In the genomic region with DNA sequence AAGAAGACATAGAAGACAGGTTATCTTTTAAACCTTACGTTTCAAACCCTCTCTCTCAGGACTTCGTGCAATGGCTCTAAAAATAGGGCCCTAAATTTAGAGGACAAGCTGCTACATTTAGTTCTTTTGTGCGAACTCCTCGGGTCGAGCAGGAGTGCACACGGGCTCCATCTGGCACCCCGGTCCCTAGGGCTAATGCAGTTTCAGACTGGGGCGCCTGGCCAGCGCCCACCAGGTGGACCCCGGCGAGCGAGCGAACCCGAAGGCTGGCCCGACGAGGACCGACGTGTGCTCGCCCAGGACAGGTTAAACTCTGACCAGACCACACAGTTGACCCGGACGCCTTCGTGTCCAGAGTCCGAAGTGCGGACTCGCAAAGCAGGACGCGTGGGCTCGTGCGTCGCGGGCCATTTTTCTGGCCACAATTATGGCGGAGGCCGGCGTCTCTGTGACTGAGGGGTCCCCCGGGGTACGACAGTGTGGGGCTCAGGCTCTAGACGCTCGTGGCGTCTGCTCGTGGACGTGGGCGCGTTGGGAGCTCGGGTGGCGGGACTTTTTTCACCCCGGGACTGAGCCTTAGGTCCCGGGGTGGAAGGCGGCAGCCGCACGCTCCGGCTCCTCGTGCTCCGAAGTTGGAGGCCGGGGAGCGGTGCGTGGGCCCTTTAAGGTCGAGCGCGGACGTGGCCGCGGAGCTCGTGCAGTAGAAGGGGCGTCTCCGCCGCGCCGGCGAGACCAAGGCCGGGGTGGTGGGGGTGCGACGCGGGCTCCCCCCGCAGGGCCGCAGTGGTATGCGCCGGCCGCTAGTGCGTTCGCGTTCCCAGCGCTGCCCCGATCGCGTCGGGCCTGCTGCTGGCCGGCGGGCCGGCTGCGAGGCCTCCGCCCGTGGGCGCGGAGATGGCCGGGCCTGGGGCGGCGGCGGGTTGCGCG, we compare ENCODE assay signal across 8 mouse cellular contexts. TPM values are rescaled to one million over a fixed set of nuclear protein-coding genes. Genes with fewer than 3 reads are reported as not detected.
DNase-seq lines count a peak whose midpoint lies in the region; ATAC-seq and TF ChIP-seq lines count a peak whose summit lies in the region.

No protein-coding gene starts in this region.

- no peaks in the 10 kb centered on the region for H3K27me3 ChIP-seq in heart, embryonic 11.5 days (ENCODE audit: control insufficient read depth, insufficient read depth, low read length)
- H3K27me3 ChIP-seq in kidney, embryonic 16.5 days (ENCODE audit: insufficient read depth, low read length): no peaks in the 10 kb centered on the region
- H3K27me3 ChIP-seq in liver, adult 2 months (ENCODE audit: control insufficient read depth, insufficient read depth, low read length): no peaks in the 10 kb centered on the region
- no peaks in the 10 kb centered on the region for H3K27me3 ChIP-seq in myocyte (ENCODE audit: control insufficient read depth, insufficient read depth, insufficient read length)
- no peaks in the 10 kb centered on the region for H3K27me3 ChIP-seq in splenic B cell, adult 2 months (ENCODE audit: control insufficient read depth, insufficient read depth, low read length, poor library complexity, severe bottlenecking)

- peak overlapping the region; percentile 85 for H3K4me2 ChIP-seq in heart, embryonic 11.5 days
- peak overlapping the region; percentile 67 for H3K4me2 ChIP-seq in kidney, embryonic 16.5 days (replicated peaks; ENCODE audit: low read depth, low read length)
- H3K4me2 ChIP-seq in myocyte (ENCODE audit: low read depth): peak overlapping the region; percentile 77

- peak overlapping the region; percentile 42 for H3ac ChIP-seq in myocyte (ENCODE audit: control insufficient read depth, insufficient read length)

- peak overlapping the region; percentile 96 for H3K4me3 ChIP-seq in bone marrow macrophage, adult 2 months (ENCODE audit: insufficient read depth, low read length)
- peak overlapping the region; percentile 83 for H3K4me3 ChIP-seq in embryonic fibroblast, embryonic 13.5 days (ENCODE audit: insufficient read depth, low read length)
- peak overlapping the region; percentile 87 for H3K4me3 ChIP-seq in heart, embryonic 11.5 days (ENCODE audit: low read depth, low read length)
- H3K4me3 ChIP-seq in kidney, embryonic 16.5 days (ENCODE audit: low read length): peak overlapping the region; percentile 90
- peak overlapping the region; percentile 80 for H3K4me3 ChIP-seq in liver, adult 2 months (ENCODE audit: insufficient read depth, low read depth, low read length)
- peak overlapping the region; percentile 61 for H3K4me3 ChIP-seq in myocyte

- no peaks in the 10 kb centered on the region for H3K36me3 ChIP-seq in heart, embryonic 11.5 days (ENCODE audit: control insufficient read depth, insufficient read depth, low read length)
- H3K36me3 ChIP-seq in kidney, embryonic 16.5 days (ENCODE audit: insufficient read depth, low read length): no peaks in the 10 kb centered on the region
- peaks cover 11% of the 10 kb centered on the region for H3K36me3 ChIP-seq in liver, adult 2 months (ENCODE audit: control insufficient read depth, insufficient read depth, low read length)
- H3K36me3 ChIP-seq in myocyte (ENCODE audit: control insufficient read depth, insufficient read depth): no peaks in the 10 kb centered on the region
- no peaks in the 10 kb centered on the region; the same call in 1 of the 2 replicates for H3K36me3 ChIP-seq in splenic B cell, adult 2 months (ENCODE audit: control insufficient read depth, insufficient read depth, low read length, poor library complexity, severe bottlenecking)

- TF ChIP-seq POLR2A in bone marrow macrophage, adult 2 months (IDR thresholded peaks at IDR 0.05; ENCODE audit: borderline replicate concordance, low read depth, low read length): peak; percentile 39; the same call in 1 of the 2 replicates
- TF ChIP-seq POLR2A in embryonic fibroblast, embryonic 13.5 days (IDR thresholded peaks at IDR 0.05; ENCODE audit: low read depth, low read length): peak; percentile 74
- TF ChIP-seq POLR2A in liver, adult 2 months (IDR thresholded peaks at IDR 0.05; ENCODE audit: extremely low read depth, insufficient read depth, low read length): peak; percentile 52
- TF ChIP-seq POLR2A in myocyte (IDR thresholded peaks at IDR 0.05; ENCODE audit: insufficient read length, low read depth): peak; percentile 84

- TF ChIP-seq CTCF in bone marrow macrophage, adult 2 months (IDR thresholded peaks at IDR 0.05; ENCODE audit: low read depth, low read length): no peak
- no peak for TF ChIP-seq CTCF in embryonic fibroblast, embryonic 13.5 days (IDR thresholded peaks at IDR 0.05; ENCODE audit: borderline replicate concordance, insufficient read depth, low read length)
- no peak for TF ChIP-seq CTCF in liver, adult 2 months (IDR thresholded peaks at IDR 0.05; ENCODE audit: low read depth, low read length)

- H3K27ac ChIP-seq in bone marrow macrophage, adult 2 months (ENCODE audit: insufficient read depth, low read depth, low read length): peak overlapping the region; percentile 97
- H3K27ac ChIP-seq in embryonic fibroblast, embryonic 13.5 days (ENCODE audit: insufficient read depth, low read length): peak overlapping the region; percentile 85
- peak overlapping the region; percentile 96 for H3K27ac ChIP-seq in heart, embryonic 11.5 days (ENCODE audit: low read depth, low read length)
- H3K27ac ChIP-seq in kidney, embryonic 16.5 days (ENCODE audit: low read length): peak overlapping the region; percentile 96
- H3K27ac ChIP-seq in liver, adult 2 months (replicated peaks; ENCODE audit: insufficient read depth, low read depth, low read length): peak overlapping the region; percentile 100

- H3K4me1 ChIP-seq in bone marrow macrophage, adult 2 months (ENCODE audit: control insufficient read depth, insufficient read depth, low read length): peaks cover 18% of the 10 kb centered on the region
- peaks cover 7% of the 10 kb centered on the region; the same call in 1 of the 2 replicates for H3K4me1 ChIP-seq in embryonic fibroblast, embryonic 13.5 days (ENCODE audit: control insufficient read depth, insufficient read depth, low read length)
- peaks cover 13% of the 10 kb centered on the region for H3K4me1 ChIP-seq in heart, embryonic 11.5 days (ENCODE audit: control insufficient read depth, insufficient read depth, low read length)
- peaks cover 21% of the 10 kb centered on the region for H3K4me1 ChIP-seq in kidney, embryonic 16.5 days (ENCODE audit: insufficient read depth, low read length)
- H3K4me1 ChIP-seq in liver, adult 2 months (ENCODE audit: control insufficient read depth, insufficient read depth, low read length): peaks cover 20% of the 10 kb centered on the region

- peak overlapping the region; percentile 95 for H3K9ac ChIP-seq in heart, embryonic 11.5 days (ENCODE audit: low read depth, low read length)
- H3K9ac ChIP-seq in kidney, embryonic 16.5 days (replicated peaks; ENCODE audit: low read length): peak overlapping the region; percentile 96
- H3K9ac ChIP-seq in liver, adult 2 months (ENCODE audit: low read depth, low read length): peak overlapping the region; percentile 95

- 1% methylated on average over 91 of the region's 100 CpGs for WGBS in heart, embryonic 11.5 days (ENCODE audit: insufficient replicate concordance)
- under 1% methylated on average over 95 of the region's 100 CpGs for WGBS in kidney, embryonic 16.5 days
- under 1% methylated on average over 95 of the region's 100 CpGs for WGBS in liver, adult 2 months

- H3K79me2 ChIP-seq in liver, adult 2 months (ENCODE audit: control insufficient read depth, insufficient read depth, low read length): peaks cover 24% of the 10 kb centered on the region
- peaks cover 44% of the 10 kb centered on the region for H3K79me2 ChIP-seq in myocyte (ENCODE audit: control insufficient read depth, insufficient read depth)

- ATAC-seq in heart, embryonic 11.5 days (replicated peaks; ENCODE audit: insufficient number of reproducible peaks, low FRiP score, low TSS enrichment): peak; percentile 95
- peak; percentile 96 for ATAC-seq in kidney, embryonic 16.5 days (ENCODE audit: low FRiP score, low TSS enrichment)

- peak; percentile 93 for DNase-seq in A20 (ENCODE audit: low read depth, low spot score)
- DNase-seq in liver, adult 2 months (ENCODE audit: extremely low read depth, low read depth, low spot score): peak; percentile 85
- DNase-seq in splenic B cell, adult 2 months (ENCODE audit: low read depth, low spot score): peak; percentile 95

- no peaks in the 10 kb centered on the region for H3K9me3 ChIP-seq in heart, embryonic 11.5 days (replicated peaks; ENCODE audit: control insufficient read depth, low read length)
- no peaks in the 10 kb centered on the region for H3K9me3 ChIP-seq in kidney, embryonic 16.5 days (ENCODE audit: low read length)

TF ChIP-seq in myocyte, 11 proteins besides CTCF, POLR2A, EP300 and RAD21:
- peak; percentile 87 for TF ChIP-seq POLR2AphosphoS2 (IDR thresholded peaks at IDR 0.05; ENCODE audit: insufficient read length, low read depth)
- TF ChIP-seq E2F4 (IDR thresholded peaks at IDR 0.05; ENCODE audit: insufficient read depth): no peak
- TF ChIP-seq REST (IDR thresholded peaks at IDR 0.05; ENCODE audit: insufficient read depth, insufficient read length): no peak
- no peak for TF ChIP-seq CEBPB (IDR thresholded peaks at IDR 0.05; ENCODE audit: insufficient read depth, poor library complexity, severe bottlenecking)
- TF ChIP-seq USF1 (IDR thresholded peaks at IDR 0.05; ENCODE audit: low read depth): no peak
- no peak for TF ChIP-seq TCF12 (IDR thresholded peaks at IDR 0.05; ENCODE audit: insufficient read depth, poor library complexity, severe bottlenecking)
- peak in 1 of 3 experiments; percentile 57 for TF ChIP-seq MYOG (IDR thresholded peaks at IDR 0.05; ENCODE audit: control insufficient read depth in 1 of 3, insufficient read depth in 1 of 3, insufficient read length in 2 of 3, low read depth in 2 of 3)
- no peak for TF ChIP-seq MAX (IDR thresholded peaks at IDR 0.05; ENCODE audit: low read depth)
- no peak for TF ChIP-seq TCF3 (IDR thresholded peaks at IDR 0.05; ENCODE audit: insufficient read length, low read depth)
- TF ChIP-seq SRF (IDR thresholded peaks at IDR 0.05; ENCODE audit: control insufficient read depth, insufficient read length, low read depth): peak; percentile 30
- TF ChIP-seq MYOD1 (IDR thresholded peaks at IDR 0.05; ENCODE audit: control insufficient read depth in 1 of 3, insufficient read length in 2 of 3, low read depth in 2 of 3): peak in 1 of 3 experiments; percentile 32

RNA-seq across cellular contexts. Expression of a gene that starts 35.3 kb away (rescaled TPM):
- polyA plus RNA-seq in bone marrow macrophage, adult 2 months (2012; ENCODE audit: insufficient read depth, insufficient read length, missing spikeins): 154 and 168 TPM in 2 replicates
- polyA plus RNA-seq in embryonic fibroblast, embryonic 13.5 days (2011; ENCODE audit: insufficient read length, low read depth, missing spikeins): 72.2 and 75.9 TPM in 2 replicates
- 41.3 and 43.1 TPM in 2 replicates for polyA plus RNA-seq in heart, embryonic 11.5 days (2014; fragmentation: Nextera tagmentation; extraction: Ambion mirVana)
- 68.5 and 72.8 TPM in 2 replicates for polyA plus RNA-seq in kidney, embryonic 16.5 days (2015; fragmentation: Nextera tagmentation; extraction: Ambion mirVana)
- total RNA-seq in liver, adult 2 months (2014; rRNA removed): 223 and 268 TPM in 2 replicates
- 87.2 and 94.7 TPM in 2 replicates for polyA plus RNA-seq in liver, adult 2 months (2012; rRNA removed)
- polyA plus RNA-seq in myocyte (2012; fragmentation: generic; extraction: Trizol): 22.6 TPM

Comparison
In these comparisons a context has a peak if more than half of its experiments do, and no peak if none do; other contexts are left out.
1. Peak in every context shown above with its lines: DNase-seq, ATAC-seq, H3K4me3 ChIP-seq and H3K27ac ChIP-seq.